Mouse (Mus musculus): Measurements from ENCODE around the gene Mon2. TPM values are rescaled to one million over a fixed set of nuclear protein-coding genes. Genes with fewer than 3 reads are reported as not detected.
A peak's percentile ranks its signal among the peaks of the same experiment; 100 is the strongest.

The Mon2 gene
- polyA plus RNA-seq, 1 experiment from 2014 or later, result 32.0 TPM

- WGBS, result 76% methylated on average over 3 of the region's 3 CpGs
- no peak overlapping the region for H3K4me3 ChIP-seq
- H3K27me3 ChIP-seq, result no peaks in the 10 kb centered on the region; the same call in 1 of the 2 replicates
- H3K4me1 ChIP-seq, result no peaks in the 10 kb centered on the region
- H3K36me3 ChIP-seq, result no peaks in the 10 kb centered on the region
- no peak overlapping the region for H3K9ac ChIP-seq
- no peaks in the 10 kb centered on the region for H3K9me3 ChIP-seq
- ATAC-seq (ENCODE audit: low FRiP score, low read depth), result no peak
- no peak overlapping the region for H3K27ac ChIP-seq
- no peak overlapping the region for H3K4me2 ChIP-seq (replicated peaks)
Measured at GRCm38 (mm10) chr10:123092577-123092976, 16.3 kb upstream of the Mon2 start.

GRCm38 (mm10) chr10:123091737-123092136, 15.4 kb upstream of the Mon2 start:
- H3K36me3 ChIP-seq, result no peaks in the 10 kb centered on the region
- ATAC-seq (ENCODE audit: low FRiP score, low read depth), result peak; percentile 69
- WGBS, result 29% methylated on average over 5 of the region's 5 CpGs
- no peaks in the 10 kb centered on the region for H3K4me1 ChIP-seq
- no peak overlapping the region for H3K4me3 ChIP-seq
- no peak overlapping the region for H3K4me2 ChIP-seq (replicated peaks)
- H3K9ac ChIP-seq, result no peak overlapping the region
- H3K9me3 ChIP-seq, result no peaks in the 10 kb centered on the region
- no peak overlapping the region for H3K27ac ChIP-seq
- no peaks in the 10 kb centered on the region; the same call in 1 of the 2 replicates for H3K27me3 ChIP-seq

GRCm38 (mm10) chr10:123089425-123089930, 13.2 kb upstream of the Mon2 start:
- Histone ChIP-seq H3K27ac (no peak overlapping the region), H3K4me1 (peaks cover 9% of the 10 kb centered on the region), H3K9ac (no peak overlapping the region), H3K9me3 (no peaks in the 10 kb centered on the region), H3K27me3 (no peaks in the 10 kb centered on the region; the same call in 1 of the 2 replicates), H3K4me3 (no peak overlapping the region), H3K36me3 (no peaks in the 10 kb centered on the region), H3K4me2 (replicated peaks) (no peak overlapping the region)
- WGBS, result 81% methylated on average over 12 of the region's 12 CpGs
- ATAC-seq (ENCODE audit: low FRiP score, low read depth), result no peak

- no peaks in the 10 kb centered on the region for H3K9me3 ChIP-seq
- ATAC-seq (ENCODE audit: low FRiP score, low read depth), result no peak
- peaks cover 12% of the 10 kb centered on the region for H3K4me1 ChIP-seq
- H3K9ac ChIP-seq, result no peak overlapping the region
- WGBS, result 82% methylated on average over 2 of the region's 2 CpGs
- H3K27me3 ChIP-seq, result no peaks in the 10 kb centered on the region
- no peak overlapping the region for H3K4me3 ChIP-seq
- no peak overlapping the region for H3K27ac ChIP-seq
- H3K36me3 ChIP-seq, result no peaks in the 10 kb centered on the region
- H3K4me2 ChIP-seq (replicated peaks), result no peak overlapping the region
Measured at GRCm38 (mm10) chr10:123086847-123087246, 10.5 kb upstream of the Mon2 start.

- Histone ChIP-seq H3K4me3 (no peak overlapping the region), H3K36me3 (no peaks in the 10 kb centered on the region), H3K9ac (peak overlapping the region; percentile 50; the same call in 1 of the 2 replicates), H3K4me1 (peaks cover 12% of the 10 kb centered on the region), H3K4me2 (replicated peaks) (no peak overlapping the region), H3K27ac (no peak overlapping the region), H3K27me3 (no peaks in the 10 kb centered on the region), H3K9me3 (no peaks in the 10 kb centered on the region)
- WGBS, result 24% methylated on average over 10 of the region's 10 CpGs
- no peak for ATAC-seq (ENCODE audit: low FRiP score, low read depth)
Measured at GRCm38 (mm10) chr10:123084900-123085641, 8.8 kb upstream of the Mon2 start.

- no peaks in the 10 kb centered on the region for H3K36me3 ChIP-seq
- no peak for ATAC-seq (ENCODE audit: low FRiP score, low read depth)
Measured at GRCm38 (mm10) chr10:123084307-123084706, 8.0 kb upstream of the Mon2 start.

GRCm38 (mm10) chr10:123075751-123076242, 508 bp downstream of the Mon2 start:
- Histone ChIP-seq H3K9me3 (no peaks in the 10 kb centered on the region; the same call in 1 of the 2 replicates), H3K36me3 (peaks cover 16% of the 10 kb centered on the region), H3K4me3 (peak overlapping the region; percentile 99), H3K9ac (peak overlapping the region; percentile 93), H3K4me1 (peaks cover 21% of the 10 kb centered on the region), H3K27me3 (no peaks in the 10 kb centered on the region), H3K27ac (peak overlapping the region; percentile 70), H3K4me2 (replicated peaks) (peak overlapping the region; percentile 83)
- peak; percentile 62; the same call in 1 of the 2 replicates for ATAC-seq (ENCODE audit: low FRiP score, low read depth)
- WGBS, result 1% methylated on average over 30 of the region's 48 CpGs

More at GRCm38 (mm10) chr10:123084307-123084706, 8.0 kb upstream of the Mon2 start:
- H3K9ac ChIP-seq, result no peak overlapping the region
- H3K27ac ChIP-seq, result no peak overlapping the region
- H3K4me3 ChIP-seq, result no peak overlapping the region
- H3K9me3 ChIP-seq, result no peaks in the 10 kb centered on the region
- H3K4me2 ChIP-seq (replicated peaks), result no peak overlapping the region
- WGBS, result 52% methylated on average over 9 of the region's 9 CpGs
- H3K4me1 ChIP-seq, result peaks cover 12% of the 10 kb centered on the region
- H3K27me3 ChIP-seq, result no peaks in the 10 kb centered on the region

GRCm38 (mm10) chr10:123071997-123072396, 4.3 kb downstream of the Mon2 start:
- Histone ChIP-seq H3K9ac (no peak overlapping the region), H3K9me3 (peaks cover 7% of the 10 kb centered on the region; the same call in 1 of the 2 replicates), H3K27ac (no peak overlapping the region), H3K27me3 (no peaks in the 10 kb centered on the region), H3K4me3 (no peak overlapping the region), H3K36me3 (peaks cover 29% of the 10 kb centered on the region), H3K4me1 (peaks cover 19% of the 10 kb centered on the region), H3K4me2 (replicated peaks) (no peak overlapping the region)
- ATAC-seq (ENCODE audit: low FRiP score, low read depth), result no peak
- WGBS, result 90% methylated on average over 2 of the region's 2 CpGs

GRCm38 (mm10) chr10:123063021-123063420, 13.3 kb downstream of the Mon2 start:
- Histone ChIP-seq H3K9ac (no peak overlapping the region), H3K27me3 (no peaks in the 10 kb centered on the region), H3K4me3 (no peak overlapping the region), H3K9me3 (no peaks in the 10 kb centered on the region), H3K4me1 (no peaks in the 10 kb centered on the region), H3K4me2 (replicated peaks) (no peak overlapping the region), H3K36me3 (peaks cover 8% of the 10 kb centered on the region), H3K27ac (no peak overlapping the region)
- whole genome bisulfite sequencing, result 96% methylated on average over 2 of the region's 2 CpGs
- ATAC-seq (ENCODE audit: low FRiP score, low read depth), result no peak

- H3K9ac ChIP-seq, result no peak overlapping the region
- no peaks in the 10 kb centered on the region for H3K9me3 ChIP-seq
- H3K4me3 ChIP-seq, result no peak overlapping the region
- no peaks in the 10 kb centered on the region for H3K4me1 ChIP-seq
- 93% methylated on average over 6 of the region's 6 CpGs for WGBS
- ATAC-seq (ENCODE audit: low FRiP score, low read depth), result no peak
- no peaks in the 10 kb centered on the region for H3K27me3 ChIP-seq
- no peak overlapping the region for H3K4me2 ChIP-seq (replicated peaks)
- H3K36me3 ChIP-seq, result peaks cover 14% of the 10 kb centered on the region
- no peak overlapping the region for H3K27ac ChIP-seq
Measured at GRCm38 (mm10) chr10:123060831-123061230, 15.5 kb downstream of the Mon2 start.

- Histone ChIP-seq H3K4me1 (no peaks in the 10 kb centered on the region), H3K27ac (no peak overlapping the region), H3K27me3 (no peaks in the 10 kb centered on the region), H3K36me3 (peaks cover 20% of the 10 kb centered on the region), H3K9ac (no peak overlapping the region), H3K4me2 (replicated peaks) (no peak overlapping the region), H3K9me3 (no peaks in the 10 kb centered on the region), H3K4me3 (no peak overlapping the region)
- no peak for ATAC-seq (ENCODE audit: low FRiP score, low read depth)
- 86% methylated on average over 1 of the region's 1 CpGs for WGBS
Measured at GRCm38 (mm10) chr10:123057082-123057481, 19.2 kb downstream of the Mon2 start.

GRCm38 (mm10) chr10:123056463-123056862, 19.8 kb downstream of the Mon2 start:
- 85% methylated on average over 10 of the region's 10 CpGs for WGBS
- H3K9ac ChIP-seq, result no peak overlapping the region
- no peak overlapping the region for H3K4me2 ChIP-seq (replicated peaks)
- no peak overlapping the region for H3K4me3 ChIP-seq
- no peaks in the 10 kb centered on the region for H3K9me3 ChIP-seq
- peaks cover 21% of the 10 kb centered on the region for H3K36me3 ChIP-seq
- no peak for ATAC-seq (ENCODE audit: low FRiP score, low read depth)
- no peaks in the 10 kb centered on the region for H3K27me3 ChIP-seq
- no peak overlapping the region for H3K27ac ChIP-seq
- no peaks in the 10 kb centered on the region for H3K4me1 ChIP-seq
